ENCODE assay signal across 9 mouse cellular contexts in the genomic region with DNA sequence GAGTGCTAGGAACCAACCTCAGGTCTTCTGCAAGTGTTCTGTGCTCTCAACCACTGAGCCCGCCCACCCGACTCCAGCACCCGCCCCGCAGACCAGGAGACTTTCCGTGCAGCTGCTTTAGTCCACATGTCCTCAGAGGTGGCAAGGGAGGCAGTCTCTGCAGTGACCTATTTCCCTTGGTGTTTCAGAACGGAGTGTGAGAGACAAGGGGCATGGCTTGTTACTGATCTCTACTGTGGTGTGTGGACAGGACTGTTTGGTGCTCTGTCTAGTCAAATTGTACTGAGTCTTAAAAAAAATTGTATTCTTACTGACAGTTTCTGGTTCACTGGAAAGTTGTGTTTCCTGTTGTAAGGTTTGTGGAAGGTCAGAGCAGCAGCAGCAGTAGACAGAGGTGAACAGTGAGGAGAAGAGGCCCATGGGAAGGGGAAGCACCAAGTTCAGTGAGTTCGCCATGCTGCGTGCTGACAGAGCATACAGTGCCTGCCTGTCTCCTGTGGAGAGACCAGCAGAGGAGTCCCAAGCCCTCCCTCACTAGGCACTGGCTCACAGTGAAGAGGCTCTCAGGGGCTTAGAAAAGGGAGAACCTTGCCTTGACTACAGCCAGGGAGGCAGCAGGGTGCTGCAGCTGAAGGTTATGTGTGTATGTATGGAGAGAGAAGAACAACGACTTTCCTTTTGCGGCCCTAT. TPM values are rescaled to one million over a fixed set of nuclear protein-coding genes. Genes with fewer than 3 reads are reported as not detected.
DNase-seq lines count a peak whose midpoint lies in the region; ATAC-seq and TF ChIP-seq lines count a peak whose summit lies in the region.
"Had no signal": no experiment of that assay in that cellular context is flagged by ENCODE, and none has a peak within 500 bp of the region (broad histone marks: within the 10 kb centered on the region; RNA-seq: fewer than 3 reads in every experiment).

No protein-coding gene starts in this region.

- TF ChIP-seq POLR2A in spleen, adult 2 months (IDR thresholded peaks at IDR 0.05; ENCODE audit: low read depth, low read length): no peak

- 60% methylated on average over 10 of the region's 10 CpGs for WGBS in intestine, embryonic 14.5 days
- 66% methylated on average over 10 of the region's 10 CpGs for WGBS in intestine, embryonic 16.5 days
- WGBS in spleen, adult 2 months: 6% methylated on average over 10 of the region's 10 CpGs
- WGBS in forebrain, embryonic 15.5 days: 79% methylated on average over 10 of the region's 10 CpGs

- TF ChIP-seq CTCF in spleen, adult 2 months (IDR thresholded peaks at IDR 0.05; ENCODE audit: extremely low read depth, insufficient read depth, insufficient read length, insufficient replicate concordance): no peak

- H3K36me3 ChIP-seq in intestine, embryonic 14.5 days (ENCODE audit: control insufficient read depth, insufficient read depth, low read length): no peaks in the 10 kb centered on the region
- no peaks in the 10 kb centered on the region for H3K36me3 ChIP-seq in intestine, embryonic 16.5 days (ENCODE audit: control insufficient read depth, insufficient read depth, low read length)
- no peaks in the 10 kb centered on the region for H3K36me3 ChIP-seq in spleen, adult 2 months (ENCODE audit: control insufficient read depth, insufficient read depth, low read length)
- no peaks in the 10 kb centered on the region for H3K36me3 ChIP-seq in forebrain, embryonic 15.5 days

- peak overlapping the region; percentile 11; the same call in 1 of the 2 replicates for H3K27ac ChIP-seq in intestine, embryonic 14.5 days (ENCODE audit: low read depth)
- H3K27ac ChIP-seq in intestine, embryonic 16.5 days (ENCODE audit: low read length): no peak overlapping the region
- H3K27ac ChIP-seq in spleen, adult 2 months (ENCODE audit: insufficient read depth, low read length): peak overlapping the region; percentile 51
- no peak overlapping the region for H3K27ac ChIP-seq in forebrain, embryonic 15.5 days (replicated peaks)
- H3K27ac ChIP-seq: macrophage had no signal

- no peak for ATAC-seq in intestine, embryonic 14.5 days (replicated peaks; ENCODE audit: low FRiP score, low TSS enrichment, low read depth)
- no peak for ATAC-seq in intestine, embryonic 16.5 days
- ATAC-seq in inflammation-experienced regulatory T-cells, adult 6 months: peak; percentile 78
- ATAC-seq in forebrain, embryonic 15.5 days (replicated peaks): no peak

- H3K4me3 ChIP-seq in intestine, embryonic 14.5 days (ENCODE audit: low read depth, low read length): no peak overlapping the region
- no peak overlapping the region for H3K4me3 ChIP-seq in intestine, embryonic 16.5 days (ENCODE audit: low read length)
- H3K4me3 ChIP-seq in spleen, adult 2 months (ENCODE audit: extremely low read depth, insufficient read depth, insufficient read length): peak overlapping the region; percentile 7; the same call in 1 of the 2 replicates
- no peak overlapping the region for H3K4me3 ChIP-seq in forebrain, embryonic 15.5 days

- peaks cover 6% of the 10 kb centered on the region; the same call in 1 of the 2 replicates for H3K4me1 ChIP-seq in intestine, embryonic 14.5 days (replicated peaks; ENCODE audit: control insufficient read depth, insufficient read depth, low read length)
- peaks cover 16% of the 10 kb centered on the region for H3K4me1 ChIP-seq in intestine, embryonic 16.5 days (ENCODE audit: control insufficient read depth, insufficient read depth, low read length)
- peaks cover 11% of the 10 kb centered on the region; the same call in 1 of the 2 replicates for H3K4me1 ChIP-seq in spleen, adult 2 months (ENCODE audit: control insufficient read depth, insufficient read depth, insufficient read length)
- peaks cover 16% of the 10 kb centered on the region; the same call in 1 of the 2 replicates for H3K4me1 ChIP-seq in forebrain, embryonic 15.5 days

- no peak for DNase-seq in intestine, embryonic 14.5 days (ENCODE audit: low spot score)
- peak; percentile 44 for DNase-seq in T-cell, adult 2 months (ENCODE audit: low spot score)
- DNase-seq in spleen, adult 2 months (ENCODE audit: low read depth in 1 of 2, low spot score in 2 of 2): peak in 1 of 2 experiments; percentile 40
- DNase-seq in cerebellum, postnatal 14 days: no peak
- DNase-seq in right cerebral cortex, postnatal 10 days (ENCODE audit: low spot score in 2 of 2): no peak

- no peaks in the 10 kb centered on the region for H3K27me3 ChIP-seq in intestine, embryonic 14.5 days (replicated peaks; ENCODE audit: control insufficient read depth, insufficient read depth, low read length)
- no peaks in the 10 kb centered on the region for H3K27me3 ChIP-seq in intestine, embryonic 16.5 days (replicated peaks; ENCODE audit: control insufficient read depth, insufficient read depth, low read length)
- H3K27me3 ChIP-seq in spleen, adult 2 months (ENCODE audit: control insufficient read depth, insufficient read depth, low read length): no peaks in the 10 kb centered on the region
- no peaks in the 10 kb centered on the region for H3K27me3 ChIP-seq in forebrain, embryonic 15.5 days

- H3K9ac ChIP-seq in intestine, embryonic 14.5 days (ENCODE audit: low read length): no peak overlapping the region
- H3K9ac ChIP-seq in intestine, embryonic 16.5 days (ENCODE audit: low read depth, low read length): no peak overlapping the region
- no peak overlapping the region for H3K9ac ChIP-seq in forebrain, embryonic 15.5 days (replicated peaks)

- H3K9me3 ChIP-seq in intestine, embryonic 14.5 days (ENCODE audit: control insufficient read depth, low read length): 0 out of 2 replicates have a peak, but pooled peaks cover 2% of the 10 kb centered on the region
- H3K9me3 ChIP-seq in intestine, embryonic 16.5 days (ENCODE audit: control insufficient read depth, low read length): no peaks in the 10 kb centered on the region; the same call in 1 of the 2 replicates
- H3K9me3 ChIP-seq in forebrain, embryonic 15.5 days: no peaks in the 10 kb centered on the region

- H3K4me2 ChIP-seq in intestine, embryonic 14.5 days (ENCODE audit: low read length): no peak overlapping the region
- H3K4me2 ChIP-seq in intestine, embryonic 16.5 days (ENCODE audit: low read depth, low read length): no peak overlapping the region
- H3K4me2 ChIP-seq in forebrain, embryonic 15.5 days (replicated peaks): no peak overlapping the region

RNA-seq across cellular contexts. Expression of a gene that starts 44.1 kb away (rescaled TPM):
- polyA plus RNA-seq in intestine, embryonic 14.5 days (2014; fragmentation: Nextera tagmentation; extraction: Ambion mirVana): 9.6 and 10.0 TPM in 2 replicates
- polyA plus RNA-seq in intestine, embryonic 16.5 days (2015; fragmentation: Nextera tagmentation; extraction: Ambion mirVana): 5.6 and 5.9 TPM in 2 replicates
- 10 to 100 TPM; 10.7 to 17.4 (median 10.7) TPM for polyA plus RNA-seq in inflammation-experienced regulatory T-cells, adult 6 months (2017; shearing (Covaris generic))
- polyA plus RNA-seq in spleen, adult 2 months (2012; rRNA removed): 22.5 and 24.3 TPM in 2 replicates
- polyA plus RNA-seq in forebrain, embryonic 15.5 days (2015; fragmentation: Nextera tagmentation; extraction: Ambion mirVana): 17.7 and 21.9 TPM in 2 replicates

Comparison
In these comparisons a context has a peak if more than half of its experiments do, and no peak if none do; other contexts are left out.
1. H3K27ac ChIP-seq: peak in intestine, embryonic 14.5 days (single experiment) and spleen, adult 2 months (single experiment); none in intestine, embryonic 16.5 days (single experiment) and forebrain, embryonic 15.5 days (single experiment).